Mouse (Mus musculus): ENCODE data around the gene Aplp1. TPM values are rescaled to one million over a fixed set of nuclear protein-coding genes. Genes with fewer than 3 reads are reported as not detected.

Gene Aplp1
- polyA plus RNA-seq, 1 experiment: 1,125 TPM

DNA sequence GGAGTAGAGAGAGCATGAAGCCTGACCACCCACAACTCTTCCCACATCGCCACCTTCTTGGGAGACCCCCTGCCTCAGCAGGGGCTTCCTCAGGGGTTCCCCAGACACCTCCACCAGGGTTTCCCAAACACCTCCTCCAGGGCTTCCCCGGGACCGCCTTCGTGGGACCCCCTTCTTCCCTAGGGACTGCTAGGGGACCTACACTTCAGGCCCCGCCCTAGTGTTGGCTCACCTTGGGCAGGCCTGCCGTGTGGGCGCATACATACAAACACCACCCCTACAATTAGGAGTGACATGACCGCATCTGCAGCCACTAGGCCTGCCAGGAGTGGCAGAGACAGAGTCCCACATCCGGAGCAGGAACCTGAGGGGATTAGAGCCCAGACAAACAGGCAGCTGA, 27.5 kb downstream of the Aplp1 start:
- no peaks in the 10 kb centered on the region for H3K4me1 ChIP-seq (ENCODE audit: control insufficient read depth, insufficient read depth, low read length)
- H3K27ac ChIP-seq (ENCODE audit: insufficient read depth, low read length): no peak overlapping the region
- TF ChIP-seq CTCF (IDR thresholded peaks at IDR 0.05; ENCODE audit: extremely low read depth, insufficient read depth, low read length) (no peak), POLR2A (IDR thresholded peaks at IDR 0.05; ENCODE audit: extremely low read depth, insufficient read depth, low read length) (no peak)
- H3K4me3 ChIP-seq (ENCODE audit: insufficient read depth, low read length): no peak overlapping the region

DNA sequence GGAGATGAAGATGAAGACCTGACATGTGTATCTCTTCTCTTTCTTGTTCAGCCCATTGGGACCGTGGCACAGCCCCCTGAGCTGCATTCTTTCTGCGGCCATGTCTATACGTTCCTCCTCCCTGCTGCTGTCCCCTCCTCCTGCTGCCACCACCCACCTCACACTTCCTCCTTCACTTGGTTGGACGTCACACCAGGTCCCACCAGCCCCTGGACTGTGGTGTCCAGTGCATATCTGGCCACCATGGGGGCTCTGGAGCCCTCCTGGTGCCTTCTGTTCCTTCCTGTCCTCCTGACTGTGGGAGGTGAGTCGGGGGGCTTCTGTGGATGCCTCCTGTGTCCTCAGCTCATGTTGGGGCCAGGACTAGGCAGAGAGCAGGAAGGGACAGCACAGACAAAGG, 31.7 kb downstream of the Aplp1 start, which contains the start of gene Tyrobp:
TSS of gene Tyrobp (plus strand) at position 165 of the 400 bp plus-strand sequence.
- Histone ChIP-seq H3K4me3 (ENCODE audit: insufficient read depth, low read length) (0 out of 2 replicates have a peak within 1 kb of the TSS, but pooled peaks have one; percentile 9), H3K27ac (ENCODE audit: insufficient read depth, low read length) (peak within 1 kb of the TSS; percentile 33; the same call in 1 of the 2 replicates), H3K4me1 (ENCODE audit: control insufficient read depth, insufficient read depth, low read length) (no peaks in the 10 kb centered on the region)
- TF ChIP-seq CTCF (IDR thresholded peaks at IDR 0.05; ENCODE audit: extremely low read depth, insufficient read depth, low read length): no peak
- TF ChIP-seq POLR2A (IDR thresholded peaks at IDR 0.05; ENCODE audit: extremely low read depth, insufficient read depth, low read length): 0 out of 2 replicates have a peak, but pooled peaks have one; percentile 28

GRCm38 (mm10) chr7:30412735-30413147, 32.6 kb downstream of the Aplp1 start:
- TF ChIP-seq CTCF (IDR thresholded peaks at IDR 0.05; ENCODE audit: extremely low read depth, insufficient read depth, low read length): no peak
- TF ChIP-seq POLR2A (IDR thresholded peaks at IDR 0.05; ENCODE audit: extremely low read depth, insufficient read depth, low read length): no peak
- no peak overlapping the region for H3K4me3 ChIP-seq (ENCODE audit: insufficient read depth, low read length)
- H3K27ac ChIP-seq (ENCODE audit: insufficient read depth, low read length): peak overlapping the region; percentile 33; the same call in 1 of the 2 replicates
- H3K4me1 ChIP-seq (ENCODE audit: control insufficient read depth, insufficient read depth, low read length): no peaks in the 10 kb centered on the region

GRCm38 (mm10) chr7:30411023-30411422, 34.3 kb downstream of the Aplp1 start:
- Histone ChIP-seq H3K4me1 (ENCODE audit: control insufficient read depth, insufficient read depth, low read length) (no peaks in the 10 kb centered on the region), H3K27ac (ENCODE audit: insufficient read depth, low read length) (no peak overlapping the region), H3K4me3 (ENCODE audit: insufficient read depth, low read length) (no peak overlapping the region)
- no peak for TF ChIP-seq CTCF (IDR thresholded peaks at IDR 0.05; ENCODE audit: extremely low read depth, insufficient read depth, low read length)
- no peak for TF ChIP-seq POLR2A (IDR thresholded peaks at IDR 0.05; ENCODE audit: extremely low read depth, insufficient read depth, low read length)

DNA sequence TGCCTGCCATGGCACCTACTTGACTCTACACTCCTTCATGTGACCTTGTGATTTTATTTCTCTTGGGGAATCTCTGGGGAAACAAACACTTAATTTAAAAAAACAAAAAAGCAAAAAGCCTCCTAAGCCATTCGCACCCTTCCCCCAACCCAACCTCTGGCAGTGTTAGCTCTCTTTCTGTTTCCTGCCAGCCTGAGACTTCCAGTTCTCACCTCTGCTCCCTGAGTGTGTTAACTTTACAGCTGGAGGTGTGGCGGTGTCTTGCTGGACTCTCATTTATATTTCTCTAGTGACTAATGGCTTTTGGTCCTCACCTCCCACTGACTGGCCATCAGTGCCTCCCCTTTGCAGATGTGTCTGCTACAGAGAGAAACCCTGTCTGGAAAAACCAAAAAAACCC, 35.5 kb downstream of the Aplp1 start:
- Histone ChIP-seq H3K4me3 (ENCODE audit: insufficient read depth, low read length) (no peak overlapping the region), H3K27ac (ENCODE audit: insufficient read depth, low read length) (no peak overlapping the region), H3K4me1 (ENCODE audit: control insufficient read depth, insufficient read depth, low read length) (no peaks in the 10 kb centered on the region)
- TF ChIP-seq CTCF (IDR thresholded peaks at IDR 0.05; ENCODE audit: extremely low read depth, insufficient read depth, low read length): no peak
- TF ChIP-seq POLR2A (IDR thresholded peaks at IDR 0.05; ENCODE audit: extremely low read depth, insufficient read depth, low read length): no peak

- H3K4me3 ChIP-seq (ENCODE audit: insufficient read depth, low read length): no peak overlapping the region
- H3K27ac ChIP-seq (ENCODE audit: insufficient read depth, low read length): no peak overlapping the region
- H3K4me1 ChIP-seq (ENCODE audit: control insufficient read depth, insufficient read depth, low read length): no peaks in the 10 kb centered on the region
- no peak for TF ChIP-seq CTCF (IDR thresholded peaks at IDR 0.05; ENCODE audit: extremely low read depth, insufficient read depth, low read length)
- TF ChIP-seq POLR2A (IDR thresholded peaks at IDR 0.05; ENCODE audit: extremely low read depth, insufficient read depth, low read length): no peak
These were observed 36.7 kb downstream of the Aplp1 start for GRCm38 (mm10) chr7:30408639-30409038.

DNA sequence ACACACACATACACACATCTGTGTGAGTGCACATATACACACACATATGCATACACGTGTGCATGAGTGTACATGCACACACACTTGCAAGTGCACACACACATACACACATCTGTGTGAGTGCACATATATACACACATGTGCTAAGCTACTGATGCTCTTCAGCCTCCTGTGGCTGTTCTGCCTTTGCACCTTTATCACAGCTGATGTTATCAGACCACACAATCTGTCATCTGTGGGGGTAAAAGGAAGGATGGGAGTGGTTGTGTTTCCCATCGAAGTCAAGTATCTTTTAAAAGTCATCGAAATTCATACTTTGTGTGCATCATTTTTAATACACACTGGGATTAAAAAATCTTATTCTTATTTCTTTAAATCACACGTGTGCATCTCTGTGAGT, 43.0 kb downstream of the Aplp1 start:
- Histone ChIP-seq H3K27ac (ENCODE audit: insufficient read depth, low read length) (no peak overlapping the region), H3K4me1 (ENCODE audit: control insufficient read depth, insufficient read depth, low read length) (no peaks in the 10 kb centered on the region), H3K4me3 (ENCODE audit: insufficient read depth, low read length) (no peak overlapping the region)
- TF ChIP-seq POLR2A (IDR thresholded peaks at IDR 0.05; ENCODE audit: extremely low read depth, insufficient read depth, low read length): no peak
- no peak for TF ChIP-seq CTCF (IDR thresholded peaks at IDR 0.05; ENCODE audit: extremely low read depth, insufficient read depth, low read length)

DNA sequence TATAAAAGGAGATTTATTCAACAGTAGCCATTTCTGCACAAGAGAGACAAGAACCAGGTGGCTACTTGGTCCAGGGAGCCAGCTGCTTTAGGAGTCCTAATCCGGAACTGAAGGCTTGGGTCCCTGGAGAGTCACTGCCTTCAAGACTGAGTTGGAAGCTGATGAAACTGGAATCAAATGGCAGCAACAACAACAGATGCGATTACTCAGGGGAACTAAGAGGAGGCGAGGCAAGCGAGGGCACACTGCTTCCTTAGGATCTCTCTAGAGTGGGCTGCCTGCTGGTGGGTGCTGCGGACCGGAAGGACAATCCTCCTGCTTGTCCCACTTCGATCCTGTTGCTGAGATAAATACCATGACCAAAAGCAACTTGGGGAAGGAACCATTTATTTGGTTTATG, 45.7 kb downstream of the Aplp1 start:
- no peak overlapping the region for H3K4me3 ChIP-seq (ENCODE audit: insufficient read depth, low read length)
- H3K27ac ChIP-seq (ENCODE audit: insufficient read depth, low read length): no peak overlapping the region
- TF ChIP-seq CTCF (IDR thresholded peaks at IDR 0.05; ENCODE audit: extremely low read depth, insufficient read depth, low read length): no peak
- TF ChIP-seq POLR2A (IDR thresholded peaks at IDR 0.05; ENCODE audit: extremely low read depth, insufficient read depth, low read length): no peak
- H3K4me1 ChIP-seq (ENCODE audit: control insufficient read depth, insufficient read depth, low read length): no peaks in the 10 kb centered on the region

DNA sequence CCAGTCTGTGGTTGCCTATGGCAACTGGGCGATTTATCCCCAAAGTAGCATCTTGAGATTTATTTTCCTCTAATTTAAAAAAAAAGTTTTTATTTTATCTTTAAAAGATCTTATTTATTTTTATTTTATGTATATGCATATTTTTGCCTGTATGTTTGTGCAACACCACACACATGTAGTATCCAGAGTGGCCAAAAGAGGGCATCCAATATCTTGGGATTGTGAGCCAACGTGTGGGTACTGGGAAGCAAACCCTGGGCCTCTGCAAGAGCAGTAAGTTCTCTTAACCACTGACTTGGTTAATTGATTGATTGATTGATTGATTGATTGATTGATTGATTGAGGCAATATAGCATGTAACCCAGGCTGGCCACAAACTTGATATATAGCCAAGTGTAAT, 50.5 kb downstream of the Aplp1 start:
- Histone ChIP-seq H3K4me1 (ENCODE audit: control insufficient read depth, insufficient read depth, low read length) (no peaks in the 10 kb centered on the region; the same call in 1 of the 2 replicates), H3K4me3 (ENCODE audit: insufficient read depth, low read length) (no peak overlapping the region), H3K27ac (ENCODE audit: insufficient read depth, low read length) (no peak overlapping the region)
- TF ChIP-seq POLR2A (IDR thresholded peaks at IDR 0.05; ENCODE audit: extremely low read depth, insufficient read depth, low read length): no peak
- TF ChIP-seq CTCF (IDR thresholded peaks at IDR 0.05; ENCODE audit: extremely low read depth, insufficient read depth, low read length): 0 out of 2 replicates have a peak, but pooled peaks have one; percentile 7

DNA sequence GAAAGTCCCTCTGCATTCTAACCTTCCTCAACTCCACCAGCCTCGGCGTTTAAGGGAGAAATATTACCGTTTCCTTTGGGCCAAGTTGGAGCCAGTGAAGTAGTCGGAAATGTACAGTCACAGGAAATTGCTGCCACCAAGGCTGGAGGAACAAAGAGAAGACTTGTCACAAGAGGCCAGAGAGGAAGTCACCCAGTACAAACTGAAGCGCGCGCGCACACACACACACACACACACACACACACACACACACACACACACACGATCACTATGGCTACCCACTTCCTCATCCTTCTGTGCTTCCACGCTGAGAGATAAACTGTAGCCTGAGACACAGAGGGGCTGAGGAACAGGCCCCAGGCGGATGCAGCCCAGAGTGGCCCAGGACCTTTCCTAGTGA, 51.0 kb downstream of the Aplp1 start:
- no peak for TF ChIP-seq POLR2A (IDR thresholded peaks at IDR 0.05; ENCODE audit: extremely low read depth, insufficient read depth, low read length)
- no peak for TF ChIP-seq CTCF (IDR thresholded peaks at IDR 0.05; ENCODE audit: extremely low read depth, insufficient read depth, low read length)
- H3K4me3 ChIP-seq (ENCODE audit: insufficient read depth, low read length): no peak overlapping the region
- H3K27ac ChIP-seq (ENCODE audit: insufficient read depth, low read length): no peak overlapping the region
- no peaks in the 10 kb centered on the region; the same call in 1 of the 2 replicates for H3K4me1 ChIP-seq (ENCODE audit: control insufficient read depth, insufficient read depth, low read length)

All from cortical plate, adult 2 months (tissue).